Mouse (Mus musculus) neural tube, embryonic 10.5 days (tissue): ENCODE data around the gene Asic1.

ENCODE experiments used
- DNase-seq: peaks from one replicate; pipeline ENCODE4 v3.0.0-alpha.2; 2017; ENCODE audit warnings: low spot score; ENCODE audit errors: extremely low spot score

The Asic1 gene

DNA sequence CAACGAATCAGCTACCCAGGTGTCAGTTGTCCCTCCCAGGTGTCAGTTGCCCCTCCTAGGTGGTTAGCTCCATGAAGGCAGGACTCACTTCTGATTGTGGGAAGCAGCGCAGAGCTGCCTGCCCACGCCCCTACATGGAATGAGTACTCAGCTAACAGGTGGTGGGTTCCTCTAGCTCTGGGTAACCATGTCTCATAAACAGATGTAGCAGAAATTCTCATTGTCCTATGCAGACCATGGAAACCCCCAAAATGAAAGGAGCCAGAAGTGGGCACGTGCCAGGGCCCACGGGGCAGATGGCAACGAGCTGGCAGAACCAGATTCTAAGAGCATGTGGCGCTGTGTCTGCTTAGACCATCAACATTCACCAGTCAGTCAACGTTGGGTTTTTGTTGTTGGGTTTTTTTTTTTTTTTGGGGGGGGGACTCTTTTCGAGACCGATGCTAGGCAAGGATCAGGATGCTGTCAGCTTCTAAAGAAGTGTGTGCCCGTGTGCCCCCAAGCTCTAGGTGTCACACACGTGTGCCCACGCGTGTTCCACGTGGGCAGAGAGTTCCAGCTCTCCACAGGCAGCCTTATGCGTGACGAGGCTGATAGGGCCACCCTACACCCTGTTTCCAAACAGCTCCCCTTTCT is 6.1 kb upstream of the Asic1 start:
- no peak for DNase-seq

DNA sequence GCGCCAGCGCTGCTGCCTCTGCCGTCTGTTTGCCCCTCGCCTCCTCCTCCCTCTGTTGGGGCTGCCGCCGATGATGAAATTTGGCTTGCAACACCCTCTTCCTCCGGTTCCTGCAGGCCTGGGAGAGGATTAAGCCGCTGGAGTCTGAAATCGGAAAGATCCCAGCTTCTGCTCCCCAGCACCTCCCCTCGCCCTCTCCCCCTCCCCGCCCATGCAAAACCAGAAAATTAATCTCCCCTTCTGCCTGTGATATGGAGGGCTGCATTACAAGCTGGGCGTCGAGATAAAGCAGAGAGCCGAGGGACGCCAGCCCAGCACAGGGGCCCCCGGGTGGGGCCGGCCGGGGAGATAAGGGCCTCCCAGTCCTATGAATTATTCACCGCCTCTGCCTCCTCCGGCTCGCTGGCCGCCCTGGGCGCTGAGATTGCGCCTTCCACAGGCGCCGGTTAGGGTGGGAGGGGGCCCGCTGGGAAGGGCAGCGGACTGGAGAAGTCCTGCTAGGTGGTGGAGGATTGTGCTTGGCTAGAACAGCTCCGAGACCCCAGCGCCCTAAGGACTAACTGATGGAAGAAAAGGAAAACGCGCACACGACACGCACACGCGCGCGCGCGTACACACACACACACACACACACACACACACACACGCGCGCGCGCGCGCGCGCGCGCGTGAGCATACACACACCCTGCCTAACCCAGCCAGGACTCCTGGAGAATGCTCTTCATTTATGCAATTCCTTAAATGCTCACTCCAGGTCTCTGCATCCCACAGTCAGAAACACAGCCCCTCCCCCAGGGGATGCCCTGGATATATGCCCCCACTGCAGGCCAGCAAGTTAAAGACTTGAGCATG is 5.3 kb upstream of the Asic1 start:
- peak; percentile 73 for DNase-seq

- DNase-seq = no peak
These were observed 2.6 kb upstream of the Asic1 start for GRCm38 (mm10) chr15:99667544-99667943.

GRCm38 (mm10) chr15:99668881-99669280 is 1.3 kb upstream of the Asic1 start:
- DNase-seq = peak; percentile 78

GRCm38 (mm10) chr15:99669392-99669791 is 776 bp upstream of the Asic1 start:
- DNase-seq = no peak

- peak; percentile 45 for DNase-seq
These were observed 949 bp downstream of the Asic1 start for GRCm38 (mm10) chr15:99670964-99671670.

- no peak for DNase-seq
These were observed 1.6 kb downstream of the Asic1 start for GRCm38 (mm10) chr15:99671783-99672182.

DNA sequence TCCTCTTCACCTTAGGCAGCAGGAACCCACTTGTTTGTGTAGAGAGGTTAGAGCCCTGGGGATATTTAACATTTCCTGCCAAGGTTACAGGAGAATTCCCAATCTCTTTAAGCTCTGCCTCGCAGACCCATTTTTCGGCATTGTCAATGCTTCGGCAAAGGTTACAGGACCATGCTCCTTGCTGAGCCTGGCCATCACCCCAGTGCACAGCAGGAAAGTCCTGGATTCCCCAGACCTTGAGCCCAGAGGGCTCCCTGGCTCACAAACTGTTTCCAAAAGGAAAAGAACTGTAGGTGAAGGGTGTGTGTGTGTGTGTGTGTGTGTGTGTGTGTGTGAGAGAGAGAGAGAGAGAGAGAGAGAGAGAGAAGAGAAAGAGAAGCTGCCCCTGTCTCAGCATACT is 4.7 kb downstream of the Asic1 start:
- DNase-seq = no peak

- DNase-seq = no peak
These were observed 6.9 kb downstream of the Asic1 start for GRCm38 (mm10) chr15:99677089-99677488.

- peak; percentile 43 for DNase-seq
These were observed 8.1 kb downstream of the Asic1 start for GRCm38 (mm10) chr15:99678063-99678800.

- no peak for DNase-seq
These were observed 8.8 kb downstream of the Asic1 start for GRCm38 (mm10) chr15:99679008-99679407.

DNA sequence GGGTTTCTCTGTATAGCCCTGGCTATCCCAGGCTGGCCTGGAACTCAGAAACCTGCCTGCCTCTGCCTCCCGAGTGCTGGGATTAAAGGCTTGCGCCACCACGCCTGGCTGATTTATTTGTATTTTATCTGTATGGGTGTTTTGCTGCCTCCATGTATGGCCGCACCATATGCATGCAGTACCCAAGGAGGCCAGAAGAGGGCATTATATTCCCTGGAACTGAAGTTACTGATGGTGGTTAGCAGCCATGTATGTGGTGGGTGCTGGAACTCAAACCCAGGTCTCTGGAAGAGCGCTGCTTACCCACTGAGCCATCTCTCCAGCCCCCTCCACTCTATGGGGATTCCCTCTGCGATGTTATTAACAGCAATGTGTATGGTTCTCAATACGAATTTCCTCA is 12.7 kb downstream of the Asic1 start:
- no peak for DNase-seq

GRCm38 (mm10) chr15:99684156-99684555 is 14.0 kb downstream of the Asic1 start:
- DNase-seq = no peak

DNA sequence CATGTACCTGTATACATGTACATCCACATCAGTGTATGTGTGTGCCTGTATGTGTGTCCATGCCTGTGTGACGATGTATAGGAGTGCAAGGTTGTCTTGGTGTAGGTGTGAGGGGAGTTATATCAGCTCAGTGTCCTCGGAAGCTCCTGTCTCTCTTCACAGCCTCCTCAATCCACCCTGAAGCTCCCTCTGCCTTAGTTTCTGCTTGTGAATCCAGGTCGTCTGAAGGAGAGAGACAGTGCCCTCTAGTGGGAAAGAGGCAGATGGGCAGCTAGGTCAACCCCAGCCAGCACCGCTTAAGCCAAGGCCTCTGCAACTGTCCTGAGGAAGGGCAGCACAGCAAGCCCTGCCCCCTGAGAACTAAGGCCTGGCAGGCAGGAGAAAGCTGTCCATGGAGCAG is 18.5 kb downstream of the Asic1 start:
- DNase-seq = peak; percentile 70

GRCm38 (mm10) chr15:99690924-99691323 is 20.8 kb downstream of the Asic1 start:
- DNase-seq = no peak

GRCm38 (mm10) chr15:99691976-99692375 is 21.8 kb downstream of the Asic1 start:
- DNase-seq = no peak

DNA sequence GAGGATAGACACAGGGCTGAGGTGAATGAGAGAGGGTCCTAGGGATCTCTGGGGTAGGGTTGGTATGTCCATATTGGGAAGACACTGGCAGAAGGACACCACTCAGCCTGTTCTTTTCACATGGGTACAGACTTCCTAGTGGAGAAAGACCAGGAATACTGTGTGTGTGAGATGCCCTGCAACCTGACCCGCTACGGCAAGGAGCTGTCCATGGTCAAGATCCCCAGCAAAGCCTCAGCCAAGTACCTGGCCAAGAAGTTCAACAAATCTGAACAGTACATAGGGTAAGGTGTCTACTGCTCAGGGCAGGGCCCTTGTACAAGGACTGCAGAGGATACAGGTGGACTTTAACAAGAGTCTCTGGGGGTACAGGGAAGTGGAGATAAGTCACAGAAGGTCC is 27.1 kb downstream of the Asic1 start:
- no peak for DNase-seq

- DNase-seq = no peak
These were observed 28.4 kb downstream of the Asic1 start for GRCm38 (mm10) chr15:99698533-99699085.

DNA sequence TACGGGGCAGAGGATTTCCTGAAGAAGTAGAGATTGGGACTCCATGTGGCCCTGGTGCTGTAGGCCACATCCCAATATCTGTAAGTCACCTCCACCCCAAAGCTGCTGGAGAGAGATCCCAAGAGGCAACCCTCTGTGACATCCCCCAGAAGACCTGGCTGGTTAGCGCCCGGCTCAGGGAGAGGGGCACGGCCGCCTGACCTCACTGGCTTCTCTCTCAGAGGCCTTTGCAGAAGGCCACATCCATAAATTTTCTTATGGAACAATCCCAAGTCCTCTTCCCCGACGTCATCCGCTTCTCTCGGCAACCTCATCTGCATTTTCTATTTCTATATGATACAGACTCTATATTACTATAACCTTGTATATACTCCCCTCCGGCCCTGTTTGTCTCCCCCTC is 29.5 kb downstream of the Asic1 start:
- no peak for DNase-seq

GRCm38 (mm10) chr15:99700219-99701106 is 30.3 kb downstream of the Asic1 start:
- DNase-seq = no peak
